Mouse (Mus musculus) myocyte (in vitro differentiated cells): Measurements from ENCODE around the gene Sync. TPM values are rescaled to one million over a fixed set of nuclear protein-coding genes. Genes with fewer than 3 reads are reported as not detected.

ENCODE experiments used
- H3K27me3 ChIP-seq: one replicate; pipeline ENCODE4 v1.6.1; 2011; ENCODE audit not compliant: control insufficient read depth, insufficient read depth, insufficient read length
- H3K36me3 ChIP-seq: one replicate; pipeline ENCODE4 v1.6.1; 2011; ENCODE audit not compliant: control insufficient read depth, insufficient read depth
- H3K4me2 ChIP-seq: one replicate; pipeline ENCODE4 v1.6.1; 2011; ENCODE audit warnings: low read depth, control low read depth
- H3K4me3 ChIP-seq: one replicate; pipeline ENCODE4 v1.5.1; 2011; ENCODE audit warnings: mild to moderate bottlenecking, control low read depth, moderate library complexity
- H3K79me2 ChIP-seq: one replicate; pipeline ENCODE4 v1.6.1; 2011; ENCODE audit not compliant: control insufficient read depth, insufficient read depth
- H3ac ChIP-seq: one replicate; pipeline ENCODE4 v1.6.1; 2011; ENCODE audit not compliant: control insufficient read depth, insufficient read length
- CEBPB ChIP-seq: IDR thresholded peaks from 2 replicates; pipeline ENCODE4 v1.6.1; 2011; ENCODE audit warnings: mild to moderate bottlenecking, moderate library complexity; ENCODE audit not compliant: poor library complexity, insufficient read depth, severe bottlenecking
- E2F4 ChIP-seq: IDR thresholded peaks from one replicate; pipeline ENCODE4 v1.6.1; 2011; ENCODE audit warnings: mild to moderate bottlenecking, control low read depth, moderate library complexity; ENCODE audit not compliant: insufficient read depth
- MAX ChIP-seq: IDR thresholded peaks from one replicate; pipeline ENCODE4 v1.6.1; 2011; ENCODE audit warnings: low read depth, mild to moderate bottlenecking, control low read depth
- MYOD1 ChIP-seq, 3 experiments: IDR thresholded peaks; one replicate each; pipeline ENCODE4 v1.6.1; 2011; ENCODE audit warnings: control low read depth in 2 of 3, low read depth in 2 of 3, mild to moderate bottlenecking in 2 of 3, moderate library complexity in 1 of 3; ENCODE audit not compliant: insufficient read length in 2 of 3, control insufficient read depth in 1 of 3
- MYOG ChIP-seq, 3 experiments: IDR thresholded peaks; one replicate each; pipeline ENCODE4 v1.6.1; 2011; ENCODE audit warnings: control low read depth in 2 of 3, low read depth in 2 of 3, mild to moderate bottlenecking in 2 of 3; ENCODE audit not compliant: insufficient read length in 2 of 3, control insufficient read depth in 1 of 3, insufficient read depth in 1 of 3
- POLR2A ChIP-seq: IDR thresholded peaks from one replicate; pipeline ENCODE4 v1.6.1; 2011; ENCODE audit warnings: low read depth, mild to moderate bottlenecking, control low read depth, moderate library complexity; ENCODE audit not compliant: insufficient read length
- POLR2AphosphoS2 ChIP-seq: IDR thresholded peaks from one replicate; pipeline ENCODE4 v1.6.1; 2011; ENCODE audit warnings: low read depth, control low read depth; ENCODE audit not compliant: insufficient read length
- REST ChIP-seq: IDR thresholded peaks from one replicate; pipeline ENCODE4 v1.6.1; 2011; ENCODE audit warnings: mild to moderate bottlenecking, control low read depth, moderate library complexity; ENCODE audit not compliant: insufficient read depth, insufficient read length
- SRF ChIP-seq: IDR thresholded peaks from one replicate; pipeline ENCODE4 v1.6.1; 2011; ENCODE audit warnings: low read depth; ENCODE audit not compliant: control insufficient read depth, insufficient read length
- TCF12 ChIP-seq: IDR thresholded peaks from one replicate; pipeline ENCODE4 v1.6.1; 2011; ENCODE audit warnings: mild to moderate bottlenecking, control low read depth; ENCODE audit not compliant: poor library complexity, insufficient read depth, severe bottlenecking
- TCF3 ChIP-seq: IDR thresholded peaks from one replicate; pipeline ENCODE4 v1.6.1; 2011; ENCODE audit warnings: low read depth, control low read depth; ENCODE audit not compliant: insufficient read length
- USF1 ChIP-seq: IDR thresholded peaks from one replicate; pipeline ENCODE4 v1.6.1; 2011; ENCODE audit warnings: low read depth, mild to moderate bottlenecking, control low read depth, moderate library complexity
- polyA plus RNA-seq: library from polyadenylated mRNA; unstranded; fragments of >200 nt; fragmentation: generic; extraction: Trizol; gene quantifications from one replicate; pipeline ENCODE4 v1.2.1, GENCODE M21; 2012; ENCODE audit warnings: missing spikeins

The Sync gene
- polyA plus RNA-seq, 1 experiment = 51.1 TPM

- H3ac ChIP-seq = no peak overlapping the region
- no peaks in the 10 kb centered on the region for H3K36me3 ChIP-seq
- TF ChIP-seq REST = no peak
- no peak for TF ChIP-seq POLR2A
- no peak for TF ChIP-seq SRF
- no peak for TF ChIP-seq MYOG (IDR thresholded peaks at IDR 0.05; ENCODE audit: control insufficient read depth in 1 of 3, insufficient read depth in 1 of 3, insufficient read length in 2 of 3, low read depth in 2 of 3)
- no peak for TF ChIP-seq POLR2AphosphoS2
- no peak for TF ChIP-seq TCF3
- no peak for TF ChIP-seq TCF12
- no peak for TF ChIP-seq E2F4
- TF ChIP-seq MAX = no peak
- TF ChIP-seq USF1 = no peak
- no peak for TF ChIP-seq MYOD1 (IDR thresholded peaks at IDR 0.05; ENCODE audit: control insufficient read depth in 1 of 3, insufficient read length in 2 of 3, low read depth in 2 of 3)
- TF ChIP-seq CEBPB = no peak
- H3K4me3 ChIP-seq = no peak overlapping the region
- H3K27me3 ChIP-seq = no peaks in the 10 kb centered on the region
- H3K79me2 ChIP-seq = peaks cover 94% of the 10 kb centered on the region
- H3K4me2 ChIP-seq = peak overlapping the region; percentile 3
Measured at GRCm38 (mm10) chr4:129242327-129242726, 45.1 kb upstream of the Sync start.

GRCm38 (mm10) chr4:129242761-129243160 lies 44.7 kb upstream of the Sync start:
- Histone ChIP-seq H3K36me3 (no peaks in the 10 kb centered on the region), H3K79me2 (peaks cover 95% of the 10 kb centered on the region), H3K27me3 (no peaks in the 10 kb centered on the region), H3K4me2 (peak overlapping the region; percentile 3), H3K4me3 (no peak overlapping the region), H3ac (no peak overlapping the region)
- no peak for TF ChIP-seq MYOD1 (IDR thresholded peaks at IDR 0.05; ENCODE audit: control insufficient read depth in 1 of 3, insufficient read length in 2 of 3, low read depth in 2 of 3)

- peak overlapping the region; percentile 100 for H3K4me2 ChIP-seq
- H3K36me3 ChIP-seq = no peaks in the 10 kb centered on the region
- no peak for TF ChIP-seq MYOD1 (IDR thresholded peaks at IDR 0.05; ENCODE audit: control insufficient read depth in 1 of 3, insufficient read length in 2 of 3, low read depth in 2 of 3)
- no peak for TF ChIP-seq TCF3
- TF ChIP-seq REST = no peak
- TF ChIP-seq USF1 = no peak
- no peak for TF ChIP-seq MYOG (IDR thresholded peaks at IDR 0.05; ENCODE audit: control insufficient read depth in 1 of 3, insufficient read depth in 1 of 3, insufficient read length in 2 of 3, low read depth in 2 of 3)
- TF ChIP-seq POLR2AphosphoS2 = no peak
- no peak for TF ChIP-seq E2F4
- TF ChIP-seq TCF12 = no peak
- no peak for TF ChIP-seq MAX
- no peak for TF ChIP-seq CEBPB
- no peak for TF ChIP-seq POLR2A
- no peak for TF ChIP-seq SRF
- peaks cover 82% of the 10 kb centered on the region for H3K79me2 ChIP-seq
- no peaks in the 10 kb centered on the region for H3K27me3 ChIP-seq
- peak overlapping the region; percentile 74 for H3K4me3 ChIP-seq
- no peak overlapping the region for H3ac ChIP-seq
Measured at GRCm38 (mm10) chr4:129244802-129245201, 42.6 kb upstream of the Sync start.

- Histone ChIP-seq H3K79me2 (peaks cover 64% of the 10 kb centered on the region), H3ac (no peak overlapping the region), H3K4me3 (peak overlapping the region; percentile 74), H3K4me2 (peak overlapping the region; percentile 100), H3K27me3 (no peaks in the 10 kb centered on the region), H3K36me3 (no peaks in the 10 kb centered on the region)
- TF ChIP-seq TCF12 = no peak
- TF ChIP-seq TCF3 = no peak
- TF ChIP-seq MYOG (IDR thresholded peaks at IDR 0.05; ENCODE audit: control insufficient read depth in 1 of 3, insufficient read depth in 1 of 3, insufficient read length in 2 of 3, low read depth in 2 of 3) = no peak
- no peak for TF ChIP-seq MYOD1 (IDR thresholded peaks at IDR 0.05; ENCODE audit: control insufficient read depth in 1 of 3, insufficient read length in 2 of 3, low read depth in 2 of 3)
Measured at GRCm38 (mm10) chr4:129246360-129247301, 40.8 kb upstream of the Sync start.

DNA sequence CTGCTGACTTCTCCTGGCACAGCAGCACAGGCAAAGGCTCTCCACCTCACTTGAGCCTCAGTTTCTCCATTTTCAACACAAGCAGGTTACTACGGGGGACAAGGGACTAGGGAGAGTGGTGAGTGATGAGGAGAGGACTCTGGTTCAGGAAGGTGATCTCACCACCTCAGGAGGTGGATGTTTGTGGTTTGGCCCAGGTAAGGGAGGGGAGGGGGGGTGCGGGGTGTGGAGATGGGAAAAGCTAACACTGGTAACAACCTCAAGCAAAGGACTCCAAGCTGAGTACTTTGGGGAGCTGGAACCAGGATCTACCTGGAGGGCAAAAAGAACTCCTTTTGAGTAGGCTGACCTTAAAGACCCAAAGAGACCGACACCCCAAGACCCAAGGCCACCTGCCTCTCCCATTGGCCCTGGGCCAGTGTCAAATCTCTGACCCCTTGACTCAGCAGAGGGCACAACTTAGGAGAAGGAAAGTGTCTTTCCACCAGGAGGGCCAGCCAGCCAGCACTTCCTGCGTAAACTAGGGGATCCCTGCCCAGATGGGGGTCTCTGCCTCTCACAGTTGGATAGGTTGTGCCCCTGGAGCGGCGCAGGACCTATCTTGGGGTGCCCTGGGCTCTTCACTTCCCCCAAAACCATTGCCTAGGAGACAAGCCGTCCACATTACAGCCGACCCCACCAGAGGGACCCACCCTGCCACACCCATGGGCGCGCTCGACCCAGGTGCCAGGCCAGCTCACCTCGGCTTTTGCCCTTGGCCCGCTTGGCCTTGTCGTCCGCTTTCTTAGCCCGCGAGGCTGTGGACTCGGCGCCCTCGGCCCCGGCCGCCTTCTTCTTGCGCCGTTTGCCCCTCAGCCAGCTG lies 39.8 kb upstream of the Sync start:
- TF ChIP-seq E2F4 (no peak), SRF (no peak), MAX (no peak), MYOG (IDR thresholded peaks at IDR 0.05; ENCODE audit: control insufficient read depth in 1 of 3, insufficient read depth in 1 of 3, insufficient read length in 2 of 3, low read depth in 2 of 3) (peak in 1 of 3 experiments; percentile 19), USF1 (no peak), REST (no peak), TCF3 (no peak), MYOD1 (IDR thresholded peaks at IDR 0.05; ENCODE audit: control insufficient read depth in 1 of 3, insufficient read length in 2 of 3, low read depth in 2 of 3) (peak in 1 of 3 experiments; percentile 56), CEBPB (no peak), POLR2AphosphoS2 (no peak), TCF12 (no peak), POLR2A (no peak)
- H3K79me2 ChIP-seq = peaks cover 54% of the 10 kb centered on the region
- no peaks in the 10 kb centered on the region for H3K27me3 ChIP-seq
- H3K4me2 ChIP-seq = peak overlapping the region; percentile 100
- peak overlapping the region; percentile 74 for H3K4me3 ChIP-seq
- H3K36me3 ChIP-seq = no peaks in the 10 kb centered on the region
- H3ac ChIP-seq = peak overlapping the region; percentile 40
